Mouse (Mus musculus) stomach, embryonic 14.5 days (tissue): Measurements from ENCODE around the gene Adcy10. TPM values are rescaled to one million over a fixed set of nuclear protein-coding genes. Genes with fewer than 3 reads are reported as not detected.

Source experiments
- ATAC-seq: fragments of 200-750 bp; cut with Nextera tagmentation; 2 replicates; pipeline ENCODE4 v1.8.0; 2017; ENCODE audit warnings: low read depth, moderate TSS enrichment; ENCODE audit not compliant: insufficient number of reproducible peaks, insufficient read depth, low FRiP score
- H3K27ac ChIP-seq: fragments of 300-500 bp; sonication (generic); 2 replicates; pipeline ENCODE4 v1.5.1; 2014; ENCODE audit warnings: mild to moderate bottlenecking, low read length, moderate library complexity, mixed read lengths
- H3K27me3 ChIP-seq: fragments of 300-500 bp; sonication (generic); 2 replicates; pipeline ENCODE4 v1.6.1; 2014; ENCODE audit warnings: low read length, control low read depth, mixed read lengths; ENCODE audit not compliant: control insufficient read depth, insufficient read depth
- H3K36me3 ChIP-seq: fragments of 300-500 bp; sonication (generic); 2 replicates; pipeline ENCODE4 v1.6.1; 2014; ENCODE audit warnings: mild to moderate bottlenecking, control low read depth, low read length, moderate library complexity, mixed read lengths; ENCODE audit not compliant: control insufficient read depth, insufficient read depth
- H3K4me1 ChIP-seq: fragments of 300-500 bp; sonication (generic); 2 replicates; pipeline ENCODE4 v1.6.1; 2014; ENCODE audit warnings: low read length, control low read depth, mixed read lengths; ENCODE audit not compliant: control insufficient read depth, insufficient read depth
- H3K4me2 ChIP-seq: fragments of 300-500 bp; sonication (generic); replicated peaks from 2 replicates; pipeline ENCODE4 v1.6.1; 2014; ENCODE audit warnings: low read depth, low read length, control low read depth
- H3K4me3 ChIP-seq: fragments of 300-500 bp; sonication (generic); 2 replicates; pipeline ENCODE4 v1.5.1; 2014; ENCODE audit warnings: low read depth, low read length, control low read depth
- H3K9ac ChIP-seq: fragments of 300-500 bp; sonication (generic); replicated peaks from 2 replicates; pipeline ENCODE4 v1.6.1; 2014; ENCODE audit warnings: low read depth, mild to moderate bottlenecking, control low read depth, low read length, moderate library complexity, mixed read lengths
- H3K9me3 ChIP-seq: fragments of 300-500 bp; sonication (generic); 2 replicates; pipeline ENCODE4 v1.6.1; 2016; ENCODE audit warnings: low read depth, low read length, control low read depth; ENCODE audit not compliant: control insufficient read depth
- WGBS: fragments of 180-500 bp; shearing (Covaris S2); extraction: QIAGEN DNeasy Blood & Tissue Kit; methylation state at CpG from one replicate; pipeline ENCODE4 v1.1.7; 2014; 5-methylcytosine and 5-hydroxymethylcytosine counted together
- polyA plus RNA-seq: library from polyadenylated mRNA; unstranded; fragments of >200 nt; fragmentation: Nextera tagmentation; extraction: Ambion mirVana; gene quantifications from 2 replicates; pipeline ENCODE4 v1.2.1, GENCODE M21; 2014

The Adcy10 gene
- polyA plus RNA-seq, 1 experiment from 2014 or later = 0.39 TPM

DNA sequence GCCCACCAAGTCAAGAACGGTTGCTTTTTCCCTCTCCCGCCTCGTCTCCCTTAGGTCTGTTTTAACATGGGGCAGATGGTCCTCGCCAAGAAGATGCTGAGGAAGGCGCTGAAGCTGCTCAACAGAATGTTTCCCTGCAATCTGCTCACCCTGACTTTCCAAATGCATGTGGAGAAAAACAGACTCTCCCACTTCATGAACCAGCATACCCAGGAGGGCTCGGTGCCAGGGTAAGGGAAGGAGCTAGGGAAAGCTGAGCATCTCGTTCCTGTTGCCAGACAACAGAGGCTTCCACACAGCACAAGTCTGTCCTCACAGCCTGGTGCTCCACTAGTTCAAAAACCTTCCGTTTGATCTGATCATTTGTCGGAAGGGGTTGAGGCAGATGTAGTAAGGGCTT, 74.1 kb downstream of the Adcy10 start:
- no peak overlapping the region for H3K9ac ChIP-seq
- H3K9me3 ChIP-seq = no peaks in the 10 kb centered on the region
- no peaks in the 10 kb centered on the region for H3K27me3 ChIP-seq
- no peak overlapping the region for H3K4me3 ChIP-seq
- no peak for ATAC-seq
- H3K4me2 ChIP-seq = no peak overlapping the region
- no peak overlapping the region for H3K27ac ChIP-seq
- WGBS = 85% methylated on average over 9 of the region's 9 CpGs
- no peaks in the 10 kb centered on the region for H3K4me1 ChIP-seq
- no peaks in the 10 kb centered on the region for H3K36me3 ChIP-seq

DNA sequence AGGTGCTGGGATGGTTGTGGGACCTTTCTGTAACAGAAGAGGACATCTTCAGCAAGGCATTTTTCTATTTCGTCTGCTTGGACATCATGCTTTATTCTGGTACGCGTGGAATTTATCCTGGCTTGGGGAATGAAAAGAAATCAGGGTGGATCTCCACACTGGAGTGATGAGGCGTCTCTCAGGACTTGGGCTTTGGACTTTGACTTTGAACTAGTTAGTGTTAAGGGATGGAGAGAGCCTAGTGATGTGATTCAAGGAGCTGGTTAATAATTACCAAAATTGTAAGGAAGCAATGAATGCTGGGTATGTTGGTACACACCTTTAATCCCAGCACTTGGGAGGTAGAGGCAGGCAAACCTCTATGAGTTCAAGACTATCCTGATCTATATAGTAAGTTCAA, 80.3 kb downstream of the Adcy10 start:
- no peak overlapping the region for H3K4me3 ChIP-seq
- no peak for ATAC-seq
- H3K27ac ChIP-seq = no peak overlapping the region
- no peak overlapping the region for H3K4me2 ChIP-seq
- no peaks in the 10 kb centered on the region for H3K36me3 ChIP-seq
- WGBS = 92% methylated on average over 4 of the region's 4 CpGs
- H3K9me3 ChIP-seq = no peaks in the 10 kb centered on the region
- H3K27me3 ChIP-seq = no peaks in the 10 kb centered on the region
- H3K9ac ChIP-seq = no peak overlapping the region
- H3K4me1 ChIP-seq = no peaks in the 10 kb centered on the region

DNA sequence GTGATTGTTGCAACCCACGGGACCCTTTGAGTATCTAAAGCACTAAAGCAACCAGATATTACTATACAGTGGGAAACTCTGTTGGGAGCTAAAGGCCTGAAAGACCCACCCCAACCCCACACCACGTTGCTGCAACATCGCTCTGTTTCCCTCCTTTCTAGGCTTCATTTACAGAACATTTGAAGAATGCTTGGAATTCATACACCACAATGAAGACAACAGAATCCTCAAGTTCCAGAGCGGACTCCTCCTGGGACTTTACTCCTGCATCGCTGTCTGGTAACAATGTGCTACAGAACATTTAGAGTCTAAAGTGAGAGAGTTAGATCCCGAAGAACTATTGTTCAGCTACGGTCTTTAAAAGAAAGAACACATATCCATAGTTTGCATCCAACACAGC, 82.5 kb downstream of the Adcy10 start:
- Histone ChIP-seq H3K27me3 (no peaks in the 10 kb centered on the region), H3K9ac (no peak overlapping the region), H3K4me2 (no peak overlapping the region), H3K9me3 (no peaks in the 10 kb centered on the region), H3K27ac (no peak overlapping the region), H3K36me3 (no peaks in the 10 kb centered on the region), H3K4me3 (no peak overlapping the region), H3K4me1 (no peaks in the 10 kb centered on the region)
- 77% methylated on average over 7 of the region's 7 CpGs for WGBS
- no peak for ATAC-seq

DNA sequence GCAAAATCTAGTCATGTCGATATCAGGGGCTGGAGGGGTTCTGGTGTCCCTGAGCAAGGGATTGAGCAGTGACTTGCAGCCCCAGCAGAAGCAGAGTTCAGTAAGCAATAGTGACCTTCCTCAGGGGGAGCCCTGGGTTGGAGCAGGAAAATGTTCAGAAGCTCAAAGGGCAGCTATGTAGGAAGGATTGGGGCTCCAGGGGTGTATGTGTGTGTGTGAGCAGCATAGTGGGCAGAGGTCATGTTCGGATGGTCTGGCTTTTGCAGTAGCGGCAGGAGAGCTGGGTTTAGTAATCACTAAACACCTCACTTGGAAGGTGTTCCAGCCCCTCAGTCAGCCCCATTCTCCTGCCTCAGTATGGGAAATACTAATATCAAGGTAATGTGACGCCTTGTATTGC, 91.0 kb downstream of the Adcy10 start:
- Histone ChIP-seq H3K9me3 (no peaks in the 10 kb centered on the region), H3K4me1 (no peaks in the 10 kb centered on the region), H3K27ac (no peak overlapping the region), H3K27me3 (no peaks in the 10 kb centered on the region), H3K9ac (no peak overlapping the region), H3K4me3 (no peak overlapping the region), H3K36me3 (no peaks in the 10 kb centered on the region), H3K4me2 (no peak overlapping the region)
- ATAC-seq = no peak
- WGBS = 72% methylated on average over 4 of the region's 4 CpGs

DNA sequence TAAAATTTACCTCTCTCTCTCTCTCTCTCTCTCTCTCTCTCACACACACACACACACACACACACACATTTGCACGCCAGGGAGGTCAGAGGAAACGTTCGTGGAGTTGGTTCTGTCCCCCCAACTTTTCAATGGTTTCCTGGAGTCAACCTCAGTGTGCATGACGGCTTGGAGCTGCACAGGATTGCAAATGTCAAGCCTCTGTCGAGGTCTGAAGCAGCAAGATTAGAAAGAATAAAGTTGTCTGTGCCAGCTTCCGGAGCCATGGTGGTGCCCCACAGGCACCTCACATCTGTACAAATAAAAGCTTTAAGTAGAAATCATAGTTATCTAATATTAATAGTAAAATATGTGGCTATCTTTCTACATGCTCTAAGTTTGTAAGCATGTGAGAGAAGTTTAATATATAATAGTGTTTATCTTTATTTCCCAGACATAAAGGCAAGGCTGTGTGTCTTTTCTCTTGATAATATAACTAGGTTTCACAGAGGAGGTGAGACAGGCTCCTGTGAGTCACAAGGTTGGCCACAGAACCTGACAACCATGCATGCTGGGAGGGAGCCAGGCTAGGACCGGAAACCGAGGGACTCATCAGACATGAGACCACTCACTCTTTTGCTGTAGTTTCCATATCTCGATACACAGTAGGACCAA, 91.6 kb downstream of the Adcy10 start:
- Histone ChIP-seq H3K9ac (no peak overlapping the region), H3K36me3 (no peaks in the 10 kb centered on the region), H3K4me3 (no peak overlapping the region), H3K27ac (no peak overlapping the region), H3K27me3 (no peaks in the 10 kb centered on the region), H3K9me3 (no peaks in the 10 kb centered on the region), H3K4me1 (no peaks in the 10 kb centered on the region), H3K4me2 (no peak overlapping the region)
- ATAC-seq = no peak
- WGBS = 76% methylated on average over 9 of the region's 9 CpGs

DNA sequence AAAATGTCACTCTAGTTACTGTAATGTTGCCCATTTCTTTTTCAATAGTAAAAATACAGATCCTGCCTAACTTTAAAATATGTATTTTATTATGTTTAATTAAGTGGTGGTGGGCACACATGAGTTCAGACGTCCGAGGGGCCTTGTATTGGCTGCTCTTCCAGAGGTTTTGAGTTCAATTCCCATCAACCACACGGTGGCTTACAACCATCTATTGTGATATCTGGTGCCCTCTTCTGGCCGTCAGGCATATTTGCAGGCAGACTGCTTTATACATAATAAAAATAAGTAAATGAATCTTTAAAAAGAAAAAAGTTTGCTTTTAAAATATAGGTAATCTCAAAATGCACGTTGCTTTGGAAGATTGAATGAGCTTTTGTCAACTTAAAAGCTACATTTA, 94.3 kb downstream of the Adcy10 start:
- Histone ChIP-seq H3K27ac (no peak overlapping the region), H3K4me3 (no peak overlapping the region), H3K9ac (no peak overlapping the region), H3K9me3 (no peaks in the 10 kb centered on the region), H3K4me1 (no peaks in the 10 kb centered on the region), H3K4me2 (no peak overlapping the region), H3K36me3 (no peaks in the 10 kb centered on the region), H3K27me3 (no peaks in the 10 kb centered on the region)
- WGBS = 52% methylated on average over 5 of the region's 5 CpGs
- no peak for ATAC-seq

GRCm38 (mm10) chr1:165581255-165581654, 96.3 kb downstream of the Adcy10 start:
- no peaks in the 10 kb centered on the region for H3K27me3 ChIP-seq
- no peak for ATAC-seq
- no peak overlapping the region for H3K27ac ChIP-seq
- no peak overlapping the region for H3K4me2 ChIP-seq
- no peak overlapping the region for H3K9ac ChIP-seq
- no peaks in the 10 kb centered on the region for H3K36me3 ChIP-seq
- no peak overlapping the region for H3K4me3 ChIP-seq
- no peaks in the 10 kb centered on the region for H3K4me1 ChIP-seq
- no peaks in the 10 kb centered on the region for H3K9me3 ChIP-seq
- WGBS = 96% methylated on average over 3 of the region's 3 CpGs

- H3K36me3 ChIP-seq = no peaks in the 10 kb centered on the region
- no peak overlapping the region for H3K4me2 ChIP-seq
- peak; percentile 67; the same call in 1 of the 2 replicates for ATAC-seq
- peaks cover 8% of the 10 kb centered on the region for H3K4me1 ChIP-seq
- WGBS = 26% methylated on average over 12 of the region's 12 CpGs
- H3K4me3 ChIP-seq = no peak overlapping the region
- H3K9ac ChIP-seq = no peak overlapping the region
- no peak overlapping the region for H3K27ac ChIP-seq
- no peaks in the 10 kb centered on the region for H3K27me3 ChIP-seq
- H3K9me3 ChIP-seq = no peaks in the 10 kb centered on the region
Measured at GRCm38 (mm10) chr1:165583529-165584184, 98.7 kb downstream of the Adcy10 start.
